Mouse (Mus musculus): ENCODE data around the gene Extl2. TPM values are rescaled to one million over a fixed set of nuclear protein-coding genes. Genes with fewer than 3 reads are reported as not detected.

Gene Extl2
- polyA plus RNA-seq, 1 experiment from 2014 or later, result 43.8 TPM

GRCm38 (mm10) chr3:116030152-116030788, 23.0 kb downstream of the Extl2 start:
- no peaks in the 10 kb centered on the region for H3K27me3 ChIP-seq
- ATAC-seq, result no peak
- CTCF ChIA-PET, result interaction anchor here (1.0 to 1.7 kb wide), 2 partner anchors 10 to 297 kb away, joined by 4 to 5 read pairs; no protein-coding TSS in a partner anchor
- in situ Hi-C loops (cut with MboI; ENCODE audit: low pct_unique_long_range_greater_than_20kb), result loop anchor here (25.0 kb wide), 1 partner anchor 707 kb away; no protein-coding TSS in a partner anchor
- POLR2A ChIA-PET, result interaction anchor here (0.7 kb wide), 1 partner anchor 181 kb away, joined by 3 read pairs; no protein-coding TSS in a partner anchor
- no peak for DNase-seq (ENCODE audit: low read depth, low spot score)
- no peak for TF ChIP-seq CTCF (IDR thresholded peaks at IDR 0.05)

- H3K27me3 ChIP-seq, result no peaks in the 10 kb centered on the region
- TF ChIP-seq CTCF (IDR thresholded peaks at IDR 0.05), result peak; percentile 78
- DNase-seq (ENCODE audit: low read depth, low spot score) (no peak), ATAC-seq (no peak)
- ChIA-PET POLR2A (no interaction called here), CTCF (interaction anchor here (0.6 to 1.6 kb wide), 13 partner anchors 9 to 298 kb away, joined by 3 to 24 read pairs (median 3); no protein-coding TSS in a partner anchor)
- in situ Hi-C loops (cut with MboI; ENCODE audit: low pct_unique_long_range_greater_than_20kb), result loop anchor here (25.0 kb wide), 1 partner anchor 704 kb away; no protein-coding TSS in a partner anchor
Observed at GRCm38 (mm10) chr3:116033218-116033870, 26.1 kb downstream of the Extl2 start.

- TF ChIP-seq CTCF (IDR thresholded peaks at IDR 0.05), result peak; percentile 2
- in situ Hi-C loops (cut with MboI; ENCODE audit: low pct_unique_long_range_greater_than_20kb), result loop anchor here (25.0 kb wide), 1 partner anchor 703 kb away; no protein-coding TSS in a partner anchor
- no peaks in the 10 kb centered on the region for H3K27me3 ChIP-seq
- no peak for DNase-seq (ENCODE audit: low read depth, low spot score)
- peak; percentile 67 for ATAC-seq
- ChIA-PET POLR2A (no interaction called here), CTCF (interaction anchor here (0.6 to 1.6 kb wide), 13 partner anchors 9 to 298 kb away, joined by 3 to 24 read pairs (median 3); no protein-coding TSS in a partner anchor)
Observed at GRCm38 (mm10) chr3:116033871-116034222, 26.6 kb downstream of the Extl2 start.

GRCm38 (mm10) chr3:116040776-116041175, 33.5 kb downstream of the Extl2 start:
- in situ Hi-C loops (cut with MboI; ENCODE audit: low pct_unique_long_range_greater_than_20kb), result loop anchor here (5.0 to 25.0 kb wide), 3 partner anchors 167 to 697 kb away; no protein-coding TSS in a partner anchor
- ATAC-seq (no peak), DNase-seq (ENCODE audit: low read depth, low spot score) (no peak)
- ChIA-PET POLR2A (interaction anchor here (1.1 kb wide), 1 partner anchor 287 kb away, joined by 3 read pairs; no protein-coding TSS in a partner anchor), CTCF (interaction anchor here (0.7 to 7.1 kb wide), 20 partner anchors 9 to 711 kb away, joined by 3 to 99 read pairs (median 4); partner anchors contain the start of gene Gpr88)
- TF ChIP-seq CTCF (IDR thresholded peaks at IDR 0.05), result peak; percentile 68
- H3K27me3 ChIP-seq, result no peaks in the 10 kb centered on the region

- peak; percentile 47 for TF ChIP-seq CTCF (IDR thresholded peaks at IDR 0.05)
- no peaks in the 10 kb centered on the region for H3K27me3 ChIP-seq
- ATAC-seq (no peak), DNase-seq (ENCODE audit: low read depth, low spot score) (no peak)
- in situ Hi-C loops (cut with MboI; ENCODE audit: low pct_unique_long_range_greater_than_20kb), result loop anchor here (25.0 kb wide), 1 partner anchor 691 kb away; no protein-coding TSS in a partner anchor
- ChIA-PET CTCF (interaction anchor here (0.8 to 1.6 kb wide), 3 partner anchors 32 to 282 kb away, joined by 3 to 4 read pairs (median 4); no protein-coding TSS in a partner anchor), POLR2A (no interaction called here)
Observed at GRCm38 (mm10) chr3:116046000-116046399, 38.7 kb downstream of the Extl2 start.

GRCm38 (mm10) chr3:116047034-116047433, 39.8 kb downstream of the Extl2 start:
- no peaks in the 10 kb centered on the region for H3K27me3 ChIP-seq
- no peak for TF ChIP-seq CTCF (IDR thresholded peaks at IDR 0.05)
- ATAC-seq (no peak), DNase-seq (ENCODE audit: low read depth, low spot score) (no peak)
- CTCF ChIA-PET, result interaction anchor here (0.6 to 3.1 kb wide), 15 partner anchors 14 to 294 kb away, joined by 3 to 15 read pairs (median 3); no protein-coding TSS in a partner anchor
- in situ Hi-C loops (cut with MboI; ENCODE audit: low pct_unique_long_range_greater_than_20kb), result loop anchor here (25.0 kb wide), 1 partner anchor 690 kb away; no protein-coding TSS in a partner anchor
- POLR2A ChIA-PET, result interaction anchor here (0.6 to 1.4 kb wide), 3 partner anchors 66 to 280 kb away, joined by 3 to 6 read pairs (median 3); no protein-coding TSS in a partner anchor

GRCm38 (mm10) chr3:116057078-116057477, 49.8 kb downstream of the Extl2 start:
- H3K27me3 ChIP-seq, result no peaks in the 10 kb centered on the region

GRCm38 (mm10) chr3:116060320-116060719, 53.1 kb downstream of the Extl2 start:
- H3K27me3 ChIP-seq, result no peaks in the 10 kb centered on the region
- ChIA-PET CTCF (interaction anchor here (1.2 to 1.5 kb wide), 4 partner anchors 13 to 178 kb away, joined by 3 to 5 read pairs (median 3); no protein-coding TSS in a partner anchor), POLR2A (no interaction called here)
- ATAC-seq, result no peak
- TF ChIP-seq CTCF (IDR thresholded peaks at IDR 0.05), result no peak
- DNase-seq (ENCODE audit: low read depth, low spot score), result no peak
- in situ Hi-C loops (cut with MboI; ENCODE audit: low pct_unique_long_range_greater_than_20kb), result no loop called here

More at GRCm38 (mm10) chr3:116057078-116057477, 49.8 kb downstream of the Extl2 start:
- in situ Hi-C loops (cut with MboI; ENCODE audit: low pct_unique_long_range_greater_than_20kb), result no loop called here
- ChIA-PET POLR2A (no interaction called here), CTCF (interaction anchor here (1.0 to 1.9 kb wide), 4 partner anchors 24 to 270 kb away, joined by 3 to 12 read pairs (median 4); no protein-coding TSS in a partner anchor)
- ATAC-seq, result no peak
- DNase-seq (ENCODE audit: low read depth, low spot score), result no peak
- TF ChIP-seq CTCF (IDR thresholded peaks at IDR 0.05), result no peak

- POLR2A ChIA-PET, result interaction anchor here (0.6 kb wide), 1 partner anchor 159 kb away, joined by 3 read pairs; no protein-coding TSS in a partner anchor
- no peak for TF ChIP-seq CTCF (IDR thresholded peaks at IDR 0.05)
Observed at GRCm38 (mm10) chr3:116062141-116062540, 54.9 kb downstream of the Extl2 start.

GRCm38 (mm10) chr3:116072584-116072983, 65.3 kb downstream of the Extl2 start:
- ATAC-seq (no peak), DNase-seq (ENCODE audit: low read depth, low spot score) (no peak)
- in situ Hi-C loops (cut with MboI; ENCODE audit: low pct_unique_long_range_greater_than_20kb), result no loop called here
- no peak for TF ChIP-seq CTCF (IDR thresholded peaks at IDR 0.05)
- H3K27me3 ChIP-seq, result no peaks in the 10 kb centered on the region
- ChIA-PET POLR2A (no interaction called here), CTCF (interaction anchor here (1.5 to 2.2 kb wide), 4 partner anchors 25 to 253 kb away, joined by 3 to 9 read pairs (median 3); no protein-coding TSS in a partner anchor)

More at GRCm38 (mm10) chr3:116062141-116062540, 54.9 kb downstream of the Extl2 start:
- in situ Hi-C loops (cut with MboI; ENCODE audit: low pct_unique_long_range_greater_than_20kb), result no loop called here
- no peaks in the 10 kb centered on the region for H3K27me3 ChIP-seq
- no peak for ATAC-seq
- CTCF ChIA-PET, result no interaction called here
- no peak for DNase-seq (ENCODE audit: low read depth, low spot score)
